Mouse (Mus musculus) midbrain, postnatal 0 days (tissue): ENCODE measurements around the gene Cwc25. TPM values are rescaled to one million over a fixed set of nuclear protein-coding genes. Genes with fewer than 3 reads are reported as not detected.

Experiments
- ATAC-seq: fragments of 200-750 bp; cut with Nextera tagmentation; 2 replicates; pipeline ENCODE4 v1.8.0; 2017; ENCODE audit warnings: moderate number of reproducible peaks, mild to moderate bottlenecking, moderate TSS enrichment, moderate library complexity; ENCODE audit not compliant: low FRiP score
- DNase-seq: peaks from one replicate; pipeline ENCODE4 v3.0.0-alpha.2; 2015; ENCODE audit warnings: low spot score
- H3K27ac ChIP-seq: fragments of 300-500 bp; sonication (generic); 2 replicates; pipeline ENCODE4 v1.5.1; 2014; ENCODE audit warnings: low read depth, mild to moderate bottlenecking, low read length, mixed read lengths
- H3K27me3 ChIP-seq: fragments of 300-500 bp; sonication (generic); 2 replicates; pipeline ENCODE4 v1.6.1; 2014; ENCODE audit warnings: low read length, control low read depth, mixed read lengths; ENCODE audit not compliant: insufficient read depth
- H3K36me3 ChIP-seq: fragments of 300-500 bp; sonication (generic); 2 replicates; pipeline ENCODE4 v1.6.1; 2014; ENCODE audit warnings: low read length, control low read depth, mixed read lengths; ENCODE audit not compliant: insufficient read depth
- H3K4me1 ChIP-seq: fragments of 300-500 bp; sonication (generic); 2 replicates; pipeline ENCODE4 v1.6.1; 2014; ENCODE audit warnings: mild to moderate bottlenecking, control low read depth, antibody characterized with exemption, low read length, mixed read lengths; ENCODE audit not compliant: insufficient read depth
- H3K4me2 ChIP-seq: fragments of 300-500 bp; sonication (generic); 2 replicates; pipeline ENCODE4 v1.6.1; 2014; ENCODE audit warnings: low read depth, mild to moderate bottlenecking, low read length, mixed read lengths; ENCODE audit not compliant: poor library complexity, severe bottlenecking
- H3K4me3 ChIP-seq: fragments of 300-500 bp; sonication (generic); 2 replicates; pipeline ENCODE4 v1.5.1; 2014; ENCODE audit warnings: low read depth, mild to moderate bottlenecking, low read length, moderate library complexity
- H3K9ac ChIP-seq: fragments of 300-500 bp; sonication (generic); replicated peaks from 2 replicates; pipeline ENCODE4 v1.6.1; 2014; ENCODE audit warnings: mild to moderate bottlenecking, low read length, moderate library complexity, mixed read lengths; ENCODE audit not compliant: poor library complexity, severe bottlenecking
- H3K9me3 ChIP-seq: fragments of 300-500 bp; sonication (generic); 2 replicates; pipeline ENCODE4 v1.6.1; 2016; ENCODE audit warnings: low read length, control low read depth
- CTCF ChIP-seq: IDR thresholded peaks from 2 replicates; pipeline ENCODE4 v1.5.1; 2016; ENCODE audit warnings: antibody characterized with exemption, mild to moderate bottlenecking
- WGBS: fragments of 180-500 bp; shearing (Covaris S2); extraction: QIAGEN DNeasy Blood & Tissue Kit; methylation state at CpG from one replicate; pipeline ENCODE4 v1.1.7; 2014; 5-methylcytosine and 5-hydroxymethylcytosine counted together
- polyA plus RNA-seq: library from polyadenylated mRNA; unstranded; fragments of >200 nt; fragmentation: Nextera tagmentation; extraction: Ambion mirVana; gene quantifications from 2 replicates; pipeline ENCODE4 v1.2.1, GENCODE M21; 2015
- total RNA-seq: library from RNA; depleted of rRNA; stranded (reverse); fragments of >200 nt; gene quantifications from 2 replicates; pipeline ENCODE4 v1.2.3, GENCODE M21; 2014

Cwc25 gene
- total and polyA plus RNA-seq, 2 experiments from 2014 or later: 12.0 to 16.0 TPM

DNA sequence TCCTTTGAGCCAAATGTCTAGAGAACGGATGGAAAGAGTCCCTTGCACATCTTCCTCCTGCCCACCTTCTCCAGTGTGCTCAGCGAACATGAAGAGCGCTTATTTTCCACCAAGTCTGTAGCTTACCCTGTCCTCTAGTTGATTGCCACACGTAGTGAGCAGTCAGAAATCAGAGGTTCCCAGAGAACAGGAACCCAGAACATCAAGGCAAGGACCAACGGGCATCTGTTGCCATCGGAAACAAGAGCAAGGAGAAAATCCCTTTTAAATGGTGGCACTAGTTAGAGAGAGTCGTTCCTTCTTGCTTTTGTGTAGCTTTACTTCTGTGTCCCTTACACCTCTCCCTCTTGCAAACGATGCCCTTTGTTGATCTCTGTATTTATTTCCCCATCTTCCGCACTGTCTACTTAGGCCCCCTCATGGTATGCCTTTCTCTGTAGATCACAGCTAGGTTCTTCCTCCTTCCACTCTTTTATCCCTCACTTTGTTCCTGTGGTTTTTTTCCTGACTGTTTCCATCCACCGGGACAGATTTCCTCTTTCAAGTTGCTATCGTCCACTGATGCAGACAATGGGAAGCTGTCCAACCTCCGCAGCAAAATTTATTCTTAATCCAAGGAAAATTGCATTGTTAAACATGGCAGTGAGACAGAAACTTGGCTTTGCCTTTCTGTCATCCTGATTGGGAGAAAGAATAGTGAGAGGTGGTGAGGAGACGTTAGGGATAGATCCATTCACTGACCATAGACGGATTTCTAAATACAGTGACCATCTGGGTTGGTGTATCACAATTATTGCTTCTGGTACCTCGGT is 64.6 kb downstream of the Cwc25 start:
- no peak for ATAC-seq
- no peak for DNase-seq
- peaks cover 15% of the 10 kb centered on the region for H3K4me1 ChIP-seq
- 0 out of 2 replicates have a peak overlapping the region, but pooled peaks have one; percentile 4 for H3K9ac ChIP-seq
- no peak for TF ChIP-seq CTCF
- H3K27me3 ChIP-seq: no peaks in the 10 kb centered on the region
- peak overlapping the region; percentile 83 for H3K4me2 ChIP-seq
- 40% methylated on average over 15 of the region's 15 CpGs for WGBS
- H3K27ac ChIP-seq: peak overlapping the region; percentile 81
- H3K4me3 ChIP-seq: peak overlapping the region; percentile 83; the same call in 1 of the 2 replicates
- no peaks in the 10 kb centered on the region for H3K9me3 ChIP-seq
- peaks cover 9% of the 10 kb centered on the region for H3K36me3 ChIP-seq

DNA sequence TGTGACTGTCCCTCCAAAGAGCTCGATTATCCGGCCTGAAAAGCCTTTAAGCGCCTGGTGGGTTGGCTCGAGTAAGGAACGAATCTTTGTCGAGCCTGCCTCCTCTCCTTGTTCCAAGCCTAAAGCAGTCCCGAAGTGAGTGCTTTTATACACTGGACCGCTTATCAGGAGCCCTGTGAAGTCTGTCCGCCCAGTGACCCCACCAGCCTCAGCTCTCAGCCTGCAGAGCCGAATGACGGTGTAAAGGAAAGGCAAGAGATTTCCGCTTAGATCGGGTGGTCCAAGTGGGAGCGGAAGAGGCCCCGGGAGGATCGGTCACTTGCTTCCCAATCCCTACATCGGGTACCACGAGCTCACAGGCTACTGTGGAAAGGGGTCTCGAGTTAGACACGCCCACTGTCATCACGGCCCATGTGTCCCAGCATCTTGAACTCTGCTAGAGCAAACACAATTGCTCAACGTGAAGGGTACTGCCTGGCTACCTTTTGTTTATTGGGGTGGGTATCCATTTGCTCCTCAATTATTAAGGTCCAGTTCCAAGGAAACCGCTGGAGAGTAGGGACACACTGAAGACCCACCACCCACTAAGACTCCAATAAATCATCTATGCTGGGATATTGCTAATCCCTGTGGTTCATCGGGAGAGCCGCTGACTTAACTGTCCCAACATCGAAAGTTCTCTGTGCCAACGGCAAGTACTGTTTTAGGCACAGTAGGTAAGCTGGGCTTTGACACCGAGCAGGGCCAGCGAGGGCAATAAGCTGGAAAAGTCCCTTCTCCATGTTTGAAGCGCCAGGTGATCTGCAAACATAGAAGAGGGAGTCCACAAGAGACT is 65.4 kb downstream of the Cwc25 start:
- no peak for ATAC-seq
- no peaks in the 10 kb centered on the region for H3K27me3 ChIP-seq
- WGBS: 18% methylated on average over 30 of the region's 30 CpGs
- peaks cover 23% of the 10 kb centered on the region for H3K4me1 ChIP-seq
- peak overlapping the region; percentile 98 for H3K9ac ChIP-seq
- H3K4me3 ChIP-seq: peak overlapping the region; percentile 83
- no peaks in the 10 kb centered on the region for H3K9me3 ChIP-seq
- peak; percentile 44 for DNase-seq
- peaks cover under 1% of the 10 kb centered on the region; the same call in 1 of the 2 replicates for H3K36me3 ChIP-seq
- TF ChIP-seq CTCF: no peak
- peak overlapping the region; percentile 83 for H3K4me2 ChIP-seq
- H3K27ac ChIP-seq: peak overlapping the region; percentile 98

GRCm38 (mm10) chr11:97700003-97700745 is 66.2 kb downstream of the Cwc25 start, which contains the start of gene Pcgf2:
Gene Pcgf2 (minus strand): TSS chr11:97700497.
- H3K4me1 ChIP-seq: peaks cover 30% of the 10 kb centered on the region
- H3K27me3 ChIP-seq: no peaks in the 10 kb centered on the region
- H3K9me3 ChIP-seq: no peaks in the 10 kb centered on the region
- under 1% methylated on average over 81 of the region's 85 CpGs for WGBS
- H3K4me2 ChIP-seq: peak within 1 kb of the TSS; percentile 83
- DNase-seq: peak; percentile 84
- peak within 1 kb of the TSS; percentile 98 for H3K27ac ChIP-seq
- H3K4me3 ChIP-seq: peak within 1 kb of the TSS; percentile 83
- no peak for ATAC-seq
- peak within 1 kb of the TSS; percentile 98 for H3K9ac ChIP-seq
- no peak for TF ChIP-seq CTCF
- no peaks in the 10 kb centered on the region for H3K36me3 ChIP-seq

DNA sequence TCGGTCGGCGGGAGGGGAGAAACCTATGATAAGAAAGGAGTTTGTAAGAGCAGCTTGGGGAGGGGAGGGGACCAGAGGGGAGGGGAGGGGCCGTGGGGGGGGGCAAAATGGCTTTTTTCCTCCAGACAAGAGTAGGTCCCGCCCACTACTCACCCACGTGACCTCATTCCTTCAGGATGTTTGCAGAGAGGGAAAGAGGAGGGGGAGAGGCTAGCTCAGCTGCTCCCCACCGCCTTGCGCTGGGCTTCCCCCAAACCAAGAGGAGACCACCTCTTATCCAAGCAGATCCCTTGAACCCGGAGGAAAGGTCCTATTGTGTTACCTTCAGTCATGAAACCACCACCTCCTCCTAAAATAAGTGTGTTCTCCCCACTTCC is 66.7 kb downstream of the Cwc25 start:
- H3K4me3 ChIP-seq: peak overlapping the region; percentile 83
- H3K9me3 ChIP-seq: no peaks in the 10 kb centered on the region
- H3K4me1 ChIP-seq: peaks cover 36% of the 10 kb centered on the region
- peak overlapping the region; percentile 83 for H3K4me2 ChIP-seq
- 0% methylated on average over 6 of the region's 9 CpGs for WGBS
- no peaks in the 10 kb centered on the region for H3K27me3 ChIP-seq
- ATAC-seq (peak; percentile 15; the same call in 1 of the 2 replicates), DNase-seq (peak; percentile 97)
- no peak for TF ChIP-seq CTCF
- H3K9ac ChIP-seq: peak overlapping the region; percentile 98
- H3K36me3 ChIP-seq: no peaks in the 10 kb centered on the region
- H3K27ac ChIP-seq: peak overlapping the region; percentile 98

- H3K36me3 ChIP-seq: no peaks in the 10 kb centered on the region
- peak; percentile 74 for DNase-seq
- peaks cover 34% of the 10 kb centered on the region for H3K4me1 ChIP-seq
- H3K4me3 ChIP-seq: peak overlapping the region; percentile 83
- no peaks in the 10 kb centered on the region for H3K9me3 ChIP-seq
- peak; percentile 60 for TF ChIP-seq CTCF
- H3K9ac ChIP-seq: peak overlapping the region; percentile 98
- H3K27me3 ChIP-seq: no peaks in the 10 kb centered on the region
- under 1% methylated on average over 47 of the region's 63 CpGs for WGBS
- ATAC-seq: no peak
- H3K4me2 ChIP-seq: peak overlapping the region; percentile 83
- peak overlapping the region; percentile 98 for H3K27ac ChIP-seq
These were observed 67.4 kb downstream of the Cwc25 start for GRCm38 (mm10) chr11:97698741-97699611.
